Mouse (Mus musculus): ENCODE results near the gene Tefm.
A peak's percentile ranks its signal among the peaks of the same experiment; 100 is the strongest.
"Not testable (repeated sequence)": the region's sequence is repeated elsewhere in the genome, so short reads cannot be mapped to it uniquely, and the experiment has no call there.

Tefm gene

GRCm38 (mm10) chr11:80155961-80156360 is 14.0 kb upstream of the Tefm start:
- DNase-seq: no peak

GRCm38 (mm10) chr11:80155541-80155940 is 13.6 kb upstream of the Tefm start:
- no peak for DNase-seq

- DNase-seq: no peak
Measured at GRCm38 (mm10) chr11:80154501-80154900, 12.5 kb upstream of the Tefm start.

GRCm38 (mm10) chr11:80153857-80154495 is 12.0 kb upstream of the Tefm start, which contains the start of gene Adap2:
Gene Adap2 (plus strand): TSS chr11:80154105.
- peak; percentile 54 for DNase-seq

GRCm38 (mm10) chr11:80152376-80152775 is 10.4 kb upstream of the Tefm start:
- DNase-seq: no peak

- DNase-seq: no peak
Measured at GRCm38 (mm10) chr11:80151541-80151940, 9.6 kb upstream of the Tefm start.

- no peak for DNase-seq
Measured at GRCm38 (mm10) chr11:80150566-80150965, 8.6 kb upstream of the Tefm start.

- DNase-seq: no peak
Measured at GRCm38 (mm10) chr11:80149412-80150023, 7.5 kb upstream of the Tefm start.

GRCm38 (mm10) chr11:80148974-80149373 is 7.0 kb upstream of the Tefm start:
- DNase-seq: not testable (repeated sequence)

- no peak for DNase-seq
Measured at GRCm38 (mm10) chr11:80148313-80148712, 6.3 kb upstream of the Tefm start.

GRCm38 (mm10) chr11:80147748-80148147 is 5.8 kb upstream of the Tefm start:
- no peak for DNase-seq

- no peak for DNase-seq
Measured at GRCm38 (mm10) chr11:80145787-80146275, 3.9 kb upstream of the Tefm start.

- no peak for DNase-seq
Measured at GRCm38 (mm10) chr11:80142872-80143271, 897 bp upstream of the Tefm start.

- no peak for DNase-seq
Measured at GRCm38 (mm10) chr11:80137773-80138172, 4.2 kb downstream of the Tefm start.

- DNase-seq: no peak
Measured at GRCm38 (mm10) chr11:80136786-80137185, 5.2 kb downstream of the Tefm start.

GRCm38 (mm10) chr11:80135954-80136683 is 5.9 kb downstream of the Tefm start:
- no peak for DNase-seq

GRCm38 (mm10) chr11:80134744-80135143 is 7.2 kb downstream of the Tefm start:
- no peak for DNase-seq

- DNase-seq: no peak
Measured at GRCm38 (mm10) chr11:80132050-80132449, 9.9 kb downstream of the Tefm start.

- no peak for DNase-seq
Measured at GRCm38 (mm10) chr11:80116411-80116810, 25.6 kb downstream of the Tefm start.

- DNase-seq: no peak
Measured at GRCm38 (mm10) chr11:80104407-80104806, 37.6 kb downstream of the Tefm start.

GRCm38 (mm10) chr11:80101298-80101697 is 40.7 kb downstream of the Tefm start:
- DNase-seq: no peak

- no peak for DNase-seq
Measured at GRCm38 (mm10) chr11:80098444-80099056, 43.4 kb downstream of the Tefm start.

- no peak for DNase-seq
Measured at GRCm38 (mm10) chr11:80090555-80091164, 51.3 kb downstream of the Tefm start.

All from right cerebral cortex, postnatal 4 days (tissue).